In genomic region chr9:29765990-29766980, GRCm38 (mm10) we compare ENCODE assay signal across 17 mouse cellular contexts.
A peak's percentile ranks its signal among the peaks of the same experiment; 100 is the strongest.
DNase-seq lines count a peak whose midpoint lies in the region; ATAC-seq and TF ChIP-seq lines count a peak whose summit lies in the region.
"Had no signal": no experiment of that assay in that cellular context is flagged by ENCODE, and none has a peak within 500 bp of the region (broad histone marks: within the 10 kb centered on the region; RNA-seq: fewer than 3 reads in every experiment).

No protein-coding gene starts in this region.

- TF ChIP-seq CTCF in hindbrain, postnatal 0 days (IDR thresholded peaks at IDR 0.05; ENCODE audit: low read depth) = no peak

- peaks cover 14% of the 10 kb centered on the region; the same call in 1 of the 2 replicates for H3K4me1 ChIP-seq in hindbrain, embryonic 12.5 days
- no peaks in the 10 kb centered on the region; the same call in 1 of the 2 replicates for H3K4me1 ChIP-seq in hindbrain, embryonic 11.5 days (replicated peaks; ENCODE audit: control insufficient read depth, insufficient read depth, low read length)
- H3K4me1 ChIP-seq in midbrain, embryonic 13.5 days (replicated peaks) = peaks cover 41% of the 10 kb centered on the region
- H3K4me1 ChIP-seq in midbrain, embryonic 10.5 days = peaks cover 31% of the 10 kb centered on the region
- H3K4me1 ChIP-seq in hindbrain, postnatal 0 days (ENCODE audit: insufficient read depth, low read length) = peaks cover 28% of the 10 kb centered on the region
- H3K4me1 ChIP-seq: limb, embryonic 15.5 days; liver, embryonic 15.5 days had no signal

- peak overlapping the region; percentile 23; the same call in 1 of the 2 replicates for H3K27ac ChIP-seq in hindbrain, embryonic 12.5 days
- H3K27ac ChIP-seq in hindbrain, embryonic 11.5 days (ENCODE audit: low read depth, low read length) = no peak overlapping the region
- H3K27ac ChIP-seq in midbrain, embryonic 13.5 days = peak overlapping the region; percentile 82
- H3K27ac ChIP-seq in midbrain, embryonic 10.5 days (replicated peaks) = no peak overlapping the region
- H3K27ac ChIP-seq in hindbrain, postnatal 0 days = peak overlapping the region; percentile 22
- H3K27ac ChIP-seq: embryonic facial prominence, embryonic 12.5 days; forebrain, embryonic 15.5 days; limb, embryonic 15.5 days; liver, embryonic 15.5 days; macrophage had no signal

- H3K4me3 ChIP-seq in hindbrain, embryonic 12.5 days = no peak overlapping the region
- H3K4me3 ChIP-seq in hindbrain, embryonic 11.5 days (ENCODE audit: low read depth, low read length) = no peak overlapping the region
- H3K4me3 ChIP-seq in midbrain, embryonic 13.5 days (replicated peaks) = no peak overlapping the region
- H3K4me3 ChIP-seq in midbrain, embryonic 10.5 days = no peak overlapping the region
- no peak overlapping the region for H3K4me3 ChIP-seq in hindbrain, postnatal 0 days (ENCODE audit: low read length)
- H3K4me3 ChIP-seq: embryonic facial prominence, embryonic 12.5 days; erythroblast, embryonic 14.5 days; forebrain, embryonic 15.5 days; limb, embryonic 15.5 days; liver, embryonic 15.5 days had no signal

- H3K9me3 ChIP-seq in hindbrain, embryonic 12.5 days (replicated peaks) = no peaks in the 10 kb centered on the region
- H3K9me3 ChIP-seq in hindbrain, embryonic 11.5 days (ENCODE audit: control insufficient read depth, low read length) = no peaks in the 10 kb centered on the region
- H3K9me3 ChIP-seq in midbrain, embryonic 13.5 days = no peaks in the 10 kb centered on the region
- H3K9me3 ChIP-seq in midbrain, embryonic 10.5 days (replicated peaks) = no peaks in the 10 kb centered on the region
- no peaks in the 10 kb centered on the region for H3K9me3 ChIP-seq in hindbrain, postnatal 0 days (ENCODE audit: low read length)
- H3K9me3 ChIP-seq: embryonic facial prominence, embryonic 12.5 days; forebrain, embryonic 15.5 days; limb, embryonic 15.5 days; liver, embryonic 15.5 days had no signal

- no peak overlapping the region for H3K4me2 ChIP-seq in hindbrain, embryonic 12.5 days (replicated peaks)
- no peak overlapping the region for H3K4me2 ChIP-seq in hindbrain, embryonic 11.5 days (replicated peaks; ENCODE audit: low read depth, low read length)
- no peak overlapping the region for H3K4me2 ChIP-seq in midbrain, embryonic 13.5 days (replicated peaks)
- no peak overlapping the region for H3K4me2 ChIP-seq in hindbrain, postnatal 0 days (ENCODE audit: low read depth, low read length)
- H3K4me2 ChIP-seq: embryonic facial prominence, embryonic 12.5 days; forebrain, embryonic 15.5 days; limb, embryonic 15.5 days; liver, embryonic 15.5 days had no signal

- no peak overlapping the region for H3K9ac ChIP-seq in hindbrain, embryonic 12.5 days
- H3K9ac ChIP-seq in hindbrain, embryonic 11.5 days (ENCODE audit: low read depth, low read length) = no peak overlapping the region
- H3K9ac ChIP-seq in midbrain, embryonic 13.5 days (replicated peaks) = no peak overlapping the region
- H3K9ac ChIP-seq in hindbrain, postnatal 0 days (replicated peaks; ENCODE audit: low read length) = no peak overlapping the region
- H3K9ac ChIP-seq: embryonic facial prominence, embryonic 12.5 days; forebrain, embryonic 15.5 days; limb, embryonic 15.5 days; liver, embryonic 15.5 days had no signal

- DNase-seq in hindbrain, embryonic 11.5 days (ENCODE audit: low spot score) = no peak
- DNase-seq in midbrain, embryonic 10.5 days (ENCODE audit: low spot score) = no peak
- DNase-seq in hindbrain, postnatal 0 days (ENCODE audit: low spot score) = no peak
- no peak for DNase-seq in adrenal gland, postnatal 10 days
- DNase-seq in thymus, postnatal 36 days = no peak
- DNase-seq: adrenal gland, adult 8-10 months; gastrocnemius, postnatal 25 days; kidney, adult 8-10 months; layer of hippocampus, postnatal 36 days had no signal

- H3K36me3 ChIP-seq in hindbrain, embryonic 12.5 days = no peaks in the 10 kb centered on the region
- H3K36me3 ChIP-seq in hindbrain, embryonic 11.5 days (ENCODE audit: control insufficient read depth, insufficient read depth, low read length) = no peaks in the 10 kb centered on the region
- no peaks in the 10 kb centered on the region for H3K36me3 ChIP-seq in midbrain, embryonic 13.5 days
- no peaks in the 10 kb centered on the region for H3K36me3 ChIP-seq in midbrain, embryonic 10.5 days
- H3K36me3 ChIP-seq in hindbrain, postnatal 0 days (ENCODE audit: insufficient read depth, low read length) = no peaks in the 10 kb centered on the region
- H3K36me3 ChIP-seq: embryonic facial prominence, embryonic 12.5 days; forebrain, embryonic 15.5 days; limb, embryonic 15.5 days; liver, embryonic 15.5 days had no signal

- 78% methylated on average over 6 of the region's 6 CpGs for WGBS in hindbrain, embryonic 12.5 days
- 80% methylated on average over 6 of the region's 6 CpGs for WGBS in hindbrain, embryonic 11.5 days
- WGBS in midbrain, embryonic 13.5 days = 65% methylated on average over 6 of the region's 6 CpGs
- WGBS in midbrain, embryonic 10.5 days = 85% methylated on average over 6 of the region's 6 CpGs
- 44% methylated on average over 6 of the region's 6 CpGs for WGBS in hindbrain, postnatal 0 days

- no peak for ATAC-seq in hindbrain, embryonic 12.5 days (ENCODE audit: low FRiP score)
- no peak for ATAC-seq in hindbrain, embryonic 11.5 days (ENCODE audit: low FRiP score)
- ATAC-seq in midbrain, embryonic 13.5 days = peak; percentile 35; the same call in 1 of the 2 replicates
- ATAC-seq in hindbrain, postnatal 0 days = 0 out of 2 replicates have a peak, but pooled peaks have one; percentile 30
- ATAC-seq: forebrain, embryonic 15.5 days had no signal

- H3K27me3 ChIP-seq in hindbrain, embryonic 12.5 days = no peaks in the 10 kb centered on the region
- H3K27me3 ChIP-seq in hindbrain, embryonic 11.5 days (ENCODE audit: control insufficient read depth, insufficient read depth, low read length) = no peaks in the 10 kb centered on the region
- no peaks in the 10 kb centered on the region for H3K27me3 ChIP-seq in midbrain, embryonic 13.5 days
- peaks cover 6% of the 10 kb centered on the region; the same call in 1 of the 2 replicates for H3K27me3 ChIP-seq in midbrain, embryonic 10.5 days (ENCODE audit: low read depth, poor library complexity, severe bottlenecking)
- H3K27me3 ChIP-seq in hindbrain, postnatal 0 days (ENCODE audit: insufficient read depth, low read length) = no peaks in the 10 kb centered on the region
- H3K27me3 ChIP-seq: embryonic facial prominence, embryonic 12.5 days; forebrain, embryonic 15.5 days; limb, embryonic 15.5 days; liver, embryonic 15.5 days had no signal

Comparison
In these comparisons a context has a peak if more than half of its experiments do, and no peak if none do; other contexts are left out.
1. ATAC-seq: peak in midbrain, embryonic 13.5 days (single experiment) and hindbrain, postnatal 0 days (single experiment); none in hindbrain, embryonic 12.5 days (single experiment) and hindbrain, embryonic 11.5 days (single experiment).
2. H3K27ac ChIP-seq: peak in hindbrain, embryonic 12.5 days (single experiment), midbrain, embryonic 13.5 days (single experiment) and hindbrain, postnatal 0 days (single experiment); none in hindbrain, embryonic 11.5 days (single experiment) and midbrain, embryonic 10.5 days (single experiment).